Mouse (Mus musculus) liver, embryonic 12.5 days (tissue): ENCODE measurements around the gene Gm17720. TPM values are rescaled to one million over a fixed set of nuclear protein-coding genes. Genes with fewer than 3 reads are reported as not detected.
A peak's percentile ranks its signal among the peaks of the same experiment; 100 is the strongest.

Experiments
- ATAC-seq: fragments of 200-750 bp; cut with Nextera tagmentation; 2 replicates; pipeline ENCODE4 v1.8.0; 2017; ENCODE audit warnings: moderate number of reproducible peaks, mild to moderate bottlenecking, moderate library complexity
- H3K27ac ChIP-seq: fragments of 300-500 bp; sonication (generic); 2 replicates; pipeline ENCODE4 v1.5.1; 2016; ENCODE audit warnings: mild to moderate bottlenecking
- H3K27me3 ChIP-seq: fragments of 300-500 bp; sonication (generic); replicated peaks from 2 replicates; pipeline ENCODE4 v1.6.1; 2016; ENCODE audit warnings: mild to moderate bottlenecking, moderate library complexity
- H3K36me3 ChIP-seq: fragments of 300-500 bp; sonication (generic); 2 replicates; pipeline ENCODE4 v1.6.1; 2016; ENCODE audit warnings: mild to moderate bottlenecking, moderate library complexity
- H3K4me1 ChIP-seq: fragments of 300-500 bp; sonication (generic); 2 replicates; pipeline ENCODE4 v1.6.1; 2016
- H3K4me2 ChIP-seq: fragments of 300-500 bp; sonication (generic); 2 replicates; pipeline ENCODE4 v1.6.1; 2016; ENCODE audit warnings: mild to moderate bottlenecking, moderate library complexity
- H3K4me3 ChIP-seq: fragments of 300-500 bp; sonication (generic); 2 replicates; pipeline ENCODE4 v1.5.1; 2016; ENCODE audit warnings: mild to moderate bottlenecking, moderate library complexity
- H3K9ac ChIP-seq: fragments of 300-500 bp; sonication (generic); 2 replicates; pipeline ENCODE4 v1.6.1; 2016; ENCODE audit warnings: mild to moderate bottlenecking, moderate library complexity
- H3K9me3 ChIP-seq: fragments of 300-500 bp; sonication (generic); replicated peaks from 2 replicates; pipeline ENCODE4 v1.6.1; 2016; ENCODE audit warnings: mild to moderate bottlenecking, moderate library complexity
- WGBS: fragments of 180-500 bp; shearing (Covaris S2); methylation state at CpG from one replicate; pipeline ENCODE4 v1.1.7; 2016; ENCODE audit not compliant: insufficient replicate concordance; 5-methylcytosine and 5-hydroxymethylcytosine counted together
- polyA plus RNA-seq: library from polyadenylated mRNA; unstranded; fragments of >200 nt; fragmentation: Nextera tagmentation; extraction: Ambion mirVana; gene quantifications from 2 replicates; pipeline ENCODE4 v1.2.1, GENCODE M21; 2016

Gm17720 gene
- polyA plus RNA-seq, 1 experiment from 2014 or later: not detected

DNA sequence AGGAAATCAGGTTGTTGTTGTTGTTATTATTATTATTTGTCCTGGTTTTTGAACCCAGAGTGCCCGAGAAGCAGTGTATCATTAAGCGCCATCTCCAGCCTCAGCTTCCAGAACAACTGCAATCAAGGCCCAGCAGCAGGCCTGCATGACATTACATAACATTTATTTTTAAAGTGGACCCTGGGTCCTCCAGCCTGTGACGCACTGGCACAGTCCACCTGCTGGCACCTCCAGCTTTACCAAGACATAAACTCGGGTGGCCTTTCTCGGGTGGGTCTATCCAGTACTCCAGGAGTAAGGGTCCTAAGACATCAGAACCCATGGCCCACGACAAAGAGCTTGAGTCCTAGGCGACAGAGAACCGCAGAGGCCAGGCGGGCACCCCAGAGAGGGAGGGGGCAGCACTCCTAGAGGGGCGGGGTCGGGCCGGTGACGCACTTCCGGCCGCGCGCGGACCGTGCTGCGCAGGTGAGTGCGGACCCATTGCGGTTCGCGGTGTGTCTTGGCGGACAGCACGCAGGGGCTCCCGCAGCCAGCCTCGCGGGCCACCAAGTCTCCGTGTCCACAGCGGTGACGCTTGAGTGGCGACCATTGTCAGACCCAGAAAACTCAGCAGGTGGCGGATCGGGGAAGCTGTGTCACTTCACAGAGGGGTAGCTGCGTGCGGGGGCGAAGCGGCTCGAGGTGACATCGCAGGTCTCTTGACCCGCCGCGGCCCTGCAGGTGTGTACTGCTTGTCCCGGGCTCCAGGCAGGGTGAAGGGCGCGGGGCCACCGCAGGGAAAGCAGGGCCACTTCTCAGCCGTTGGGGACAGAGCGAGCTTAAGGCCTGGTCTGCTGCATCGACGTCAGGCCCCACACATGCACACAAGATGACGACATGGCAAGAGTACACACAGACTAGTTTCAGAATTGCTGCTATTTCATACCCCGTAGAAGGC is 23.0 kb downstream of the Gm17720 start, which contains the start of gene Zfp612:
Gene Zfp612, plus strand, starts transcription at position 465 of the 940 bp plus-strand sequence.
- Histone ChIP-seq H3K4me2 (peak within 1 kb of the TSS; percentile 78), H3K9ac (peak within 1 kb of the TSS; percentile 59), H3K4me1 (peaks cover 8% of the 10 kb centered on the region; the same call in 1 of the 2 replicates), H3K4me3 (peak within 1 kb of the TSS; percentile 63), H3K9me3 (no peaks in the 10 kb centered on the region), H3K27me3 (peaks cover 11% of the 10 kb centered on the region), H3K27ac (no peak within 1 kb of the TSS), H3K36me3 (no peaks in the 10 kb centered on the region)
- 10% methylated on average over 54 of the region's 54 CpGs for WGBS
- ATAC-seq: peak; percentile 72

DNA sequence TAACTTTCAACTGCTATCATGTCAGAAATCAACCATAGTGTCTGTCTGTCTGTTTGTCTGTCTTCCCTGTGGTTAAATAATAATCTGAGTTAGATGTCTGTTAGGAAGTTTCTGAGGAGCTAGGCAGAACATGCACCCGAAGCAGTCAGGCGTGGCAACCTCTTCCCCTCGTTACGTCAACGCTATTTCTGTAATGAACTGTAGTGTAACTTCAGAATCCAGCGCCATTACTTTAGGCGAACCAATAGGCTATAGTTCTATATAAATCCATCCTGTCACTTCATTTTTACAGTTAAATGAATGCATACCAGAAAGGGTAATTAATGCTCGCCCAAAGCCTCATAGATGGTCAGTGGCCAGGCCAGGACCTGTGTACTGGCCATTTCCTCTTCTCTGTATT is 28.1 kb downstream of the Gm17720 start:
- no peak overlapping the region for H3K27ac ChIP-seq
- no peak overlapping the region for H3K4me2 ChIP-seq
- no peak overlapping the region for H3K4me3 ChIP-seq
- no peaks in the 10 kb centered on the region for H3K9me3 ChIP-seq
- H3K36me3 ChIP-seq: no peaks in the 10 kb centered on the region
- WGBS: 73% methylated on average over 8 of the region's 8 CpGs
- H3K27me3 ChIP-seq: peaks cover 4% of the 10 kb centered on the region
- 0 out of 2 replicates have a peak, but pooled peaks cover 2% of the 10 kb centered on the region for H3K4me1 ChIP-seq
- no peak overlapping the region for H3K9ac ChIP-seq
- no peak for ATAC-seq

DNA sequence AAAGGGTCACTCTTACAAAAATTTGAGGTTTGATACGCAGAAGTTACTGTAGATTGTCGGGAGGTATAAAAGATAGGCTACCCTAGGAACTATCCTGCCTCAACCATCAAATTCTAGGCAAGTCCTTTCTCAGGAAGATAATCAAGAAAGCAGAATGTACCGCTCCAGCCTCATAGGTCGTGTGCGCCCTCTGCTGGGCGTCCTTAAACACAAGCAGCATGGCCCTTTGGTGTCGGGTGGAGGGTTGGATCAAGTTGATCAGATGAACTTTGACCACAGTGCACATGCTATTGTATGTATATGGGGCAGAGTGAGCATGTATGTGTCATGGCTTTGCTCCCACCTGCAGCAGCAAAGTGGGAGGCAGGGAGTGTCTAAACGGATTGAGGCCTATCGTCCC is 31.0 kb downstream of the Gm17720 start:
- Histone ChIP-seq H3K27ac (no peak overlapping the region), H3K9me3 (no peaks in the 10 kb centered on the region), H3K4me2 (no peak overlapping the region), H3K4me3 (no peak overlapping the region), H3K36me3 (no peaks in the 10 kb centered on the region), H3K9ac (no peak overlapping the region), H3K4me1 (no peaks in the 10 kb centered on the region), H3K27me3 (no peaks in the 10 kb centered on the region; the same call in 1 of the 2 replicates)
- no peak for ATAC-seq
- WGBS: 14% methylated on average over 9 of the region's 9 CpGs

DNA sequence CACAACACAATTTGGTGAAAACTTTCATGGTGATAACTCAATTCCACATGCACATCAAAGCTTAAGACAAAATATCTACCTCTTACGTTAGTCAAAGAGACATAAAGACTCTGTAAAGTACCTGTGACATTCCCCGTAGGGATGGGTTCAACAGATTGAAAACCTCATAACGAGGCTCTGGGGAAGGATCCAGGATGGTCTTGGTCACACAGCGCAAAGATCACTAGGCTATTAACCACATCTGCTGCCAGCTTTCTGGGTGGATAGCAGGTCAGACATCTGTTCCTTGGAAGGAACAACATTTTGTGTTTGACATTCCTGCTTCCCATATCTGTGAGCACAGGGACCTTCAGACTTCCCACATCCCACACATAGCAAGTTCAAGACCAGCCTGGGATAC is 32.8 kb downstream of the Gm17720 start:
- no peak overlapping the region for H3K4me3 ChIP-seq
- H3K27me3 ChIP-seq: no peaks in the 10 kb centered on the region; the same call in 1 of the 2 replicates
- no peak for ATAC-seq
- H3K4me1 ChIP-seq: no peaks in the 10 kb centered on the region
- no peak overlapping the region for H3K27ac ChIP-seq
- no peak overlapping the region for H3K4me2 ChIP-seq
- H3K36me3 ChIP-seq: no peaks in the 10 kb centered on the region
- no peaks in the 10 kb centered on the region for H3K9me3 ChIP-seq
- no peak overlapping the region for H3K9ac ChIP-seq
- WGBS: 65% methylated on average over 4 of the region's 4 CpGs

DNA sequence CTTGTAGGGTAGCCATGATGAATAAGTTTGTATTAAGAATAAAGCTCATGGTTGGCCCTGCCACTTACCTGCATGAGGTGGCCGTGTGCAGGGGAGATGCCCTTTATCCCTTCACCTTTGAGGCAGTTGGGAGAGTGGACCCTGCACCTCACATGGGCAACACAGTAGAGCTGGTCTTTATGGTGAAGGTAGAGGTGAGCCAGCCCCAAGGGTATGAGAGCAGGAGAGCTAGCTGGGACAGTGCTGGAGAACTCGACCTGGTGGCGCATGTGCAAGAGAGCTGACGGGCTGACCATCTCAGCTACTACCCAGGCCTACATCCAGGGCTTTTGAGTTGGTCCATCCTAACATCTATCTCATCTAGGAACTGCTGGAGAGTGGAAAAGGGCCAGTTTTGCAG is 36.9 kb downstream of the Gm17720 start:
- Histone ChIP-seq H3K36me3 (no peaks in the 10 kb centered on the region), H3K27ac (no peak overlapping the region), H3K27me3 (no peaks in the 10 kb centered on the region), H3K9ac (no peak overlapping the region), H3K4me2 (no peak overlapping the region), H3K9me3 (no peaks in the 10 kb centered on the region), H3K4me3 (no peak overlapping the region), H3K4me1 (no peaks in the 10 kb centered on the region)
- ATAC-seq: no peak
- WGBS: 74% methylated on average over 4 of the region's 4 CpGs

DNA sequence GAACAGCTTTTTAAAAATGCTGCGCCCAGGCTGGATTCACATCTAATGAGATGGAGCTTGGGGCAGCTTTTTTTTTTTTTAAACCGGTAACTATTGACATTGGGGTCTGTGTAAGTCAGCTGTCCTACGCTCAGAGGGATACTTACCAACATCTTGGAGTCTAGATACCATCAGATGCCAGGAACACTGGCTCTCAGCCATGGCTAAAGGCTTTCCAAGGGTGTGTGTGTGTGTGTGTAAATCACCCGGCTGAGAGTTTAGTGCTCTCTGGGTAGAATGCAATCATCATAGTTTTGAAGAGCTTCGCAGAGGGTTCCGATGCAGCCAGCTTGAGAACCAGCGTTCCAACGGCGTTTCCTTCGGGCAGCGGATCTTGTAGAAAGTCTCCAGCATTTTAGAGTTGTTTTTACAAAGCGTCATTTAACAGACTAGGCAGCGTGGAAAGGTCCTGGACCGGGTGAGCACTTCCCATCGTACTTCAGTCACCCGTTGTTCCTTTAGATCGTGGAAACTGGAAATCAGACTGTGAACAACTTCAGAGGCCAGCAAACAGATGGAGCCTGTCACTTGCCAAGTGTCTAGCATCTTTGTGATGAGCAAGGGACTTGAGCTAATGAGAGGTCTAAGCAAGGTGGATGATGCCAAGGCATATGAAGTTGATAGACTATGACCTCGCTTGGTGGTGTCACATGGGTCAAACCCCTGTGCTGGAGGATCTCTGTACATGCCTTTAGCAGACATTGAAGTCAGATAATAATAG is 37.8 kb downstream of the Gm17720 start:
- WGBS: 79% methylated on average over 18 of the region's 18 CpGs
- Histone ChIP-seq H3K36me3 (no peaks in the 10 kb centered on the region), H3K9ac (no peak overlapping the region), H3K9me3 (no peaks in the 10 kb centered on the region), H3K4me2 (no peak overlapping the region), H3K27me3 (no peaks in the 10 kb centered on the region), H3K4me1 (no peaks in the 10 kb centered on the region), H3K27ac (no peak overlapping the region), H3K4me3 (no peak overlapping the region)
- no peak for ATAC-seq

DNA sequence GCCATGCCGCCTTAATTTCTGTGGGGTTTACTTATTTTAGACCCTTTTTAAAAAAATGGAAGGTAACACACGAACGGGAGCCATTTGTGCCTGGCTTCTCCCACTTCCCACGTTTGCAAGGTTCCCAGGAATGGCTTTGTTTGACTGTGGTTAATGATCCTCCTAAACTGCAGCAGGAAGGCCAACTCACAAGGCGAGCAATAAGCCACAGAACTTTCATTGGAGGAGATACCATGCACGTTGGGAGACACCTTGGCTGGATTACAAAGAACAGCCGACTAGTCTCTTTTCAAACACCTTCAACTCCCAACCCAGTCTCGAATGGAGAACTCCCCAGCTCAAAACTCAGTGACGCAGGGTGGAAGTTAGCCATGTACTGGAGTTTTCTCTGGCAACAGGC is 38.4 kb downstream of the Gm17720 start:
- no peak overlapping the region for H3K27ac ChIP-seq
- no peak overlapping the region for H3K4me2 ChIP-seq
- no peak overlapping the region for H3K9ac ChIP-seq
- no peaks in the 10 kb centered on the region for H3K27me3 ChIP-seq
- no peaks in the 10 kb centered on the region for H3K4me1 ChIP-seq
- ATAC-seq: no peak
- no peaks in the 10 kb centered on the region for H3K36me3 ChIP-seq
- H3K4me3 ChIP-seq: no peak overlapping the region
- H3K9me3 ChIP-seq: no peaks in the 10 kb centered on the region
- WGBS: 61% methylated on average over 9 of the region's 9 CpGs

DNA sequence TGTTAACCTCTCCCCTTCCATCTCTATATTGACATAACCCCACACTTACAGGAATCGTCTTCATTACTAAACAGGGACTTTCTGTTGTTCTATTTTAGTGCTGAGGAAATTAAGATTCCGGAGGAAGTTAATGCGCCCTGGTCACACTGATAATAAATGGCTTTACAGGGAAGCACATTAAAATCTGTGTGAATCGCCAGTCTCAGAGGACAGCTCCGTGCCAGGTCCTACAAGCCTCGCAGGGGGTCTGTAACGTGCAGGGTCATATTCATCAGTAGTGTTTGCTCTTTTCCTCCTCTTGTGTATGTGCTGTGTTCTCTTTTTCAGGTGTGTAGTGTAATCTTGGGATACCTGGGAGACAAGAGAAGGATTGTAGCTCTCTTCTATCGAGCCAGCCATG is 44.3 kb downstream of the Gm17720 start:
- Histone ChIP-seq H3K36me3 (no peaks in the 10 kb centered on the region), H3K9me3 (no peaks in the 10 kb centered on the region), H3K9ac (no peak overlapping the region), H3K4me2 (no peak overlapping the region), H3K27me3 (no peaks in the 10 kb centered on the region), H3K4me3 (no peak overlapping the region), H3K27ac (no peak overlapping the region), H3K4me1 (no peaks in the 10 kb centered on the region)
- 68% methylated on average over 8 of the region's 8 CpGs for WGBS
- no peak for ATAC-seq

DNA sequence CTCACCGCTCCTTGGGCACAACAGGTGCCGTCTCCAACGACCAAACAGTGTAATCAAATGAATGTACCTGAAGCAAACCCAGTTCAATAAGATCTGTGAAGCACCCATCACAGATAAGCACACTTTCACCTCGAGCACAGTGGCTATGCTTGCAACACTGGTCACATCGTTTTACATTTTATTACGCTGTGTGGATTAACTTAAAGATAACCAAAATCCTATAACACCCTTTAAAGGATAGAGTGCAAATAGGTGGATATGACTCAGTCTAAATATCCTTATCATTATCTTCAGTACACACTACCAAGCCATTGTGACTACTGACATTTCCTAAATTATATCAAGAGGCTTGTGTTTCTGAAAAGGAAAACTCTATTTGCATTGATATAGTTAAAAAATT is 51.3 kb downstream of the Gm17720 start:
- no peak for ATAC-seq
- Histone ChIP-seq H3K27me3 (no peaks in the 10 kb centered on the region), H3K4me2 (no peak overlapping the region), H3K9ac (no peak overlapping the region), H3K27ac (no peak overlapping the region), H3K4me1 (no peaks in the 10 kb centered on the region), H3K9me3 (no peaks in the 10 kb centered on the region), H3K36me3 (no peaks in the 10 kb centered on the region), H3K4me3 (no peak overlapping the region)
- 62% methylated on average over 6 of the region's 6 CpGs for WGBS

DNA sequence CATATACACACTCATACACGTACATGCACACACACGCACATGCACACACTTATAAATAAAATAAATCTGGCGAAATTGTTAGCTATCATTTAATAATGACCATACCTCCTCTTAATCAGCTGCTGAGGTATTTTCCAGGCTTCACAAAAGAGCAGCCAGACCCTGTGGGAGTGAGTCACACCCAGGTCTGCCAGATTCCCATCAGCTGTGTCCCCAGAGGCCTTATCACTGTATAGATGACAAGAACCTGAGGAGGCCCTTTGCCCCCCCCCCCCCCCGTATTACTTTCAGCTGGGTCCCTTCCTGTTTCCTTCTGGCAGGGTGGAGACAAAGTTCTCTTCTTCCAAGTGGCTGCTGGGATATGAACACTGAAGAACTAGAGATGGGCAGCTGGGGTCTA is 62.0 kb downstream of the Gm17720 start:
- ATAC-seq: no peak
- Histone ChIP-seq H3K36me3 (no peaks in the 10 kb centered on the region), H3K9me3 (no peaks in the 10 kb centered on the region), H3K27me3 (no peaks in the 10 kb centered on the region), H3K27ac (no peak overlapping the region), H3K9ac (no peak overlapping the region), H3K4me3 (no peak overlapping the region), H3K4me2 (no peak overlapping the region), H3K4me1 (no peaks in the 10 kb centered on the region)
- 44% methylated on average over 4 of the region's 4 CpGs for WGBS

DNA sequence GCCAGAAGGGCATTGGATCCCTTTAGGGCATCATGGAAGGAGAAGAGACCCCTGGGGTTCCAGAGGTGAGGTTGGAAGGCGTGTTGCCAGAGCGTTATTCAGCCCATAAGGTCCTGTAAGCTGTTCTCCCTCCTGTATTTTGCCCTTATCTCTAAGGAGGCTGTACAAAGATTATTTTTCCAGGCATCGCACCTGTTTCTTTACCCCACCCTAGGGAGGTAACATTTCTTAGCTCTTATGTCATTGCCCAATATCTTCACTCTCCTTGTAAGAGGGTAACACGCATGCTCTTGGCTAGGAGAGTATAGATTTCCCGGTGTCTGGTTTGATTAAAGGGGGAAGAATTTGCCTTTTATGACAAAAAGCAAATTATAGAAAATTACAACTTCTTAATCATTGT is 62.9 kb downstream of the Gm17720 start, which contains the start of gene Chst4:
Gene Chst4, minus strand, starts transcription at position 82 of the 400 bp plus-strand sequence.
- 65% methylated on average over 5 of the region's 5 CpGs for WGBS
- Histone ChIP-seq H3K9me3 (no peaks in the 10 kb centered on the region), H3K27me3 (no peaks in the 10 kb centered on the region), H3K4me3 (no peak within 1 kb of the TSS), H3K4me1 (no peaks in the 10 kb centered on the region), H3K4me2 (no peak within 1 kb of the TSS), H3K9ac (no peak within 1 kb of the TSS), H3K36me3 (no peaks in the 10 kb centered on the region), H3K27ac (no peak within 1 kb of the TSS)
- no peak for ATAC-seq

DNA sequence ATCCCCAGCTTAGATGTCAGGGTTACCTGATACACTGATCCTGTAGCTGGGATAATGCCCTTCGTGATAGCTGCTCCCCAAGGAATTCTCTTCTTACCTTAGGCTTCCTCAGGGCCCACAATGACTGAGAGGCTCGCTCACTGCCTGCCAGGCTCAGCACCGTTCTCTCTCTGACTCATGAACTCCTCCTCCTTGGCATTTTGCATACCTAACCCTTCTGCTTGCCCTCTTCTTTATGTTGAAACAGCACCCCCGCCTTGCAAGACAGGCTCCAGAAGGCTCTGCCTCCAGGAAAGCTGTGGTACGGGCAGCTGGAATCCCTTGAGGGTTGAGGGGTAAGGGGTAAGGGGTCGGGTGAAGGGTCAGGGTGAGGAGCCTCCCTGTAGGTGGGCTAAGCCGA is 63.3 kb downstream of the Gm17720 start:
- H3K4me3 ChIP-seq: no peak overlapping the region
- H3K27me3 ChIP-seq: no peaks in the 10 kb centered on the region
- H3K27ac ChIP-seq: no peak overlapping the region
- H3K9ac ChIP-seq: no peak overlapping the region
- no peak overlapping the region for H3K4me2 ChIP-seq
- no peaks in the 10 kb centered on the region for H3K4me1 ChIP-seq
- WGBS: 49% methylated on average over 7 of the region's 7 CpGs
- no peaks in the 10 kb centered on the region for H3K9me3 ChIP-seq
- no peak for ATAC-seq
- no peaks in the 10 kb centered on the region for H3K36me3 ChIP-seq
